Mouse (Mus musculus): ENCODE results near the gene Phc2.

DNA sequence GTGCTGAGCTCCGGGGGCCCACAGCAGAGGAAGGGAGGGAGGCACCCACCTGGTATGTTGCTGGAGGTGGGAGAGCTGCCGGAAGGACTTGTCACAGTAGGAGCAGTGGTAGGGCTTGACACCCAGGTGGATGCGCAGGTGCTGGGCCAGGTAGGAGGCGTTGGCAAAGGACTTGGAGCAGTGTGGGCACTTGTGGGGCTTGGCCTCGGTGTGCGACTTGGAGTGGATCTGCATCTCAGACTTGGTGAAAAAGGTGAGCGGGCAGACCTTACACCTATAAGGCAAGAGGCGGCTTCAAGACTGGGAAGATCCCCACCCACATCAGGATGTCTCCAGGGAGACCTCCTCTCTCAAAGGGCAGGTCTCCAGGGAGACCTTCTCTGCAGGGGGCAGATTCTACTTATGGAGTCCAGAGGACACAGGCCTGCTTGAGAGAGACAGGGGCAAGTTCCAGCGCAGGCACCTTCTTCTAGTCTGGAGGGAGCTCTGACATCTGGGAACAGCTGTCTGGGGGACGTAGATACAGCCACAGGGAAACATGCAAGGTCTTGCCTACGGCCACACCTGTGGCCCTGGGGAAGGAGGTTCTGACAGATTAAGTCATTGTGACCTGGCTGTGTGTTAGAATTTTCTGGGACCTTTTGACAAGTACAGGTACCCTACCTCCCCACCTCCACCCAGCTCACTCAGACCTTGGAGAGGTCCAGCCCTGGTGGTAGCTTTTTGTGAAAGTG, 131.6 kb downstream of the Phc2 start:
- no peak for TF ChIP-seq CTCF (IDR thresholded peaks at IDR 0.05)
- no peak for TF ChIP-seq EP300 (IDR thresholded peaks at IDR 0.05)
